Mouse (Mus musculus) large intestine, adult 2 months (tissue): ENCODE results near the gene Myo1b. TPM values are rescaled to one million over a fixed set of nuclear protein-coding genes. Genes with fewer than 3 reads are reported as not detected.

ENCODE experiments used
- DNase-seq: peaks from one replicate; pipeline ENCODE4 v3.0.0-alpha.2; 2012; ENCODE audit warnings: low read depth, low spot score
- WGBS: fragments of 180-500 bp; shearing (Covaris S2); methylation state at CpG from one replicate; pipeline ENCODE4 v1.1.7; 2018; 5-methylcytosine and 5-hydroxymethylcytosine counted together
- polyA plus RNA-seq: library from polyadenylated mRNA; depleted of rRNA; stranded (reverse); fragments of >200 nt; gene quantifications from 2 replicates; pipeline ENCODE4 v1.2.3, GENCODE M21; 2012

Gene Myo1b
- polyA plus RNA-seq, 1 experiment, result 5.4 TPM

DNA sequence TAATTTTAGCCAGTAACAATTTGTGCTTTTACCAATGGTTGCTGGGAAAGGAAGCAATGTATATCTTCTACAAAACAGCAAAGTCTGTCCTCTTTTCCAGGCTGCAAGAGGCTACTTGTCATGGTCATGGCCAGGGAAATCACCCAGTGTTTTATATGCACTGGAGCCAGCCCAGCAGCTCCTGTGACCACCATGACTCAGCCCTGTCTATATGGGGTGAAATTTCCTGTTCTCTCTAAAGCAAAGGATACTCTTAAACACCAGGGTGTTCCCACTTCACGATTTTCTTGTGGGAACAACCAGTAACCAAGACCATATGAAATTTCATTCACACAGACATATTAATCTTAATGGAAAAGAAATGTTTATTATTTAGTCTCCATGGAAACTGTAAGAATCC, 107.6 kb downstream of the Myo1b start:
- 47% methylated on average over 1 of the region's 1 CpGs for WGBS
- DNase-seq, result no peak

DNA sequence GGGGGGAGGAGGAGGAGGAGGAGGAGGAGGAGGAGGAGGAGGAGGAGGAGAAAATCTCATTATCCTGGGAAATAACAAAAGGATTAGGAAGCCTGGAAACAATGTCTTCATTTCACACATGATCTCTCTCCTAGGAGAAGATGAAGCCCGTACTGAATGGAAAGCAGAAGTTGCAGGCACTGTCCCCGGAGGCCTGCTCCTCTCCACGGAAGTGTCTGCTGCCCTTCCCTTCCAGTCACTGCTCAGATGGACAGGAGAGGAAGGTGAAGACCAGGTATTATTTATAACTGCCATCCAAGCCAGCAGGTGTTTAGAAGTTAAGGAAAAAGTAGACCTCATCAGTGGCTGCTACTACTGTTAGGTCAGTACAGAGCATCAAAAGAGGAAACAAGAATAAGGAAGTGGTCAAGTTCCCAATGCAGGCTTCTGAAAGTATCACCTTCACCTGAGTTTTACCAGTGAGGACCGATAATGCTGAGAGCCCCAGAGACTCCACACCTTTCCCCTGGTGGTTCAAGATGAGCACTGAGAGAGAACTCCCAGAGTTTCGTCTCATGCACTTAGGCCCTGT, 110.7 kb downstream of the Myo1b start:
- WGBS, result 74% methylated on average over 5 of the region's 5 CpGs
- no peak for DNase-seq

DNA sequence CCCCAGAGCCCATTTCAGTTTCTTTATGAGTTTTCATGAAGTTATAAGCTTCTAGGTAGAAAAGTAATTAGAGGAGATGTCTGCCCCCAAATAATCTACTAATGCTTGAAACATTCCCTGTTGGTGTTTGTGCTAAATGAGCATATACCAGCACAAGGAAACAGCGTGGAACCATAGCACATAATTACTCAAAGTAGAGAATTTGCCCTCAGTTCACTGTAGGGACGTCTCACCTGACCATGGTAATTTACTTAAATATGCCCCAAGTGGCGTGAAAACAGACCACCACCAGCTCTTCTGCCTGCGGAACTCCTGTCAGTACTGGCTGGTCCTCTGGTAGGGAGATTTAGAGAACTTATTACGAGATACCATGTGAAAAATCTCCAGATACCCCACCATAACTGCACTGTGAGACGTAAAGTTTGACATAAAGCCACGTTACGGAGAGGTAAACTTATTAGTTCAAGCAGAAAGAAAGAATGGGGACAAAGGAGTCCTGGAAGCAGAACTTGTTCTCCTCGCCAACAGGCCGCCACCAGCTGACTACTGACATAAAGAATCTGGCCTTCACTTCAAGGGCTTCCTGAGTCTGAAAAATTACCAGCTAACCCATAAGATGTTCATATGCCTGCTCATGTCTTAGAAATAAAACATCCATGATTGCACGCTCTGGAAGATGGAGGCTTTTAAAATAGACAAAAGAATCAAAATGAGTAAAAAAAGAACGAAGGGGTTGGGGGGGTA, 111.4 kb downstream of the Myo1b start:
- 87% methylated on average over 12 of the region's 12 CpGs for WGBS
- no peak for DNase-seq

DNA sequence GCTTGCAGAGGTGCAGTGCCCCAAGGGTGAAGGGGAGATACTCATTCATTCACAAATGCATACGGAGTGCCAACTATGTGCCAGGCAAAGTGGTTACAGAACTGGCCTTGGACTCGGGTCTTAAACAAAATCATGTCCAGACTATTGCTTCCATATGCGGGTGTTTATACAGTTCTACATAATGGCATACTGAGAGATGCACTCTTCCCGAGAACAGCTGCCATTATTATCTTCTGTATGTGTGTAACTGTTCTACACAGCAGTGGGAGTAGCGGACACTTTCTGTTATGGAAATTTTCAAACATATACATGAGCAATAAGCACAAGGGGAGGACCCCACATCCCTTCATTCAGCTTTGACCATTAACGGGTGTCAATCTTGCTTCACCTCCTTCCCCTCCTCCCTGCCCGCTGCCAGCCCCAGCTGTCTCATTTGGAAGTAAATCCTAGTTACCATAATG, 117.8 kb downstream of the Myo1b start:
- DNase-seq, result no peak
- 83% methylated on average over 7 of the region's 7 CpGs for WGBS

DNA sequence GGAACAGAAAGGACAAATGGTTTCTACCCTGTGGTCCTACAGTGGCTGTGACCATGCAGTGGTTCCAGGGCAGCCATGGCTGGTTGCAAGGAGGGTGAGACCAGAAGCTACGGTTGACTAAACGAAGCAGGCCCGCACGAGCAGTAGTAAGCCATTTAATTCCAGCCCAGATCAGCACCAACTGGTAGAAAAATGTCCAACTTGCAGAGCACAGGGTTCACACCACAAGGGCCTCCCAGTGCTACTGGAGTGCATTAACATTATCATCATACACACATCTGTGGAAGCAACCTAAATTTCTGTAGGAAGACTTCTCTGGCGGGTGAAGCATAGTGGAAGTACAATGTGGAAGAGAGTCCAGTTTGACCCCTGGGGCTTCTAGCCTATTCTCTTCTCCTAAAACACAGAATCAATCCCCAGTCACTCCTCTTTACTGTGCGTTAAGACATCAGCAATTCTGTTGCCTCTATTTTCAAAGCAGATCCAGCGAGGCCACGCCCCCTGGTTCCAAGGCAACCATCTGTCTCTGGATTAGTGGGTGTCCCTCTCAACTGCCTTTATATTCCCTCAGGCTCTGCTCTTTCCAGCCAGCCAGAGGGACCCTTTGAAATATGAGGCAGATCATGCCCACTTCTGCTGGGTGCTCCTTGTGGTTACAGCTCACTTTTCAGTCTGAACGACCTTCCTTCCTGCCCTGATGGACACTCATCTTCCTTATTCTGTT, 120.1 kb downstream of the Myo1b start:
- whole genome bisulfite sequencing, result 94% methylated on average over 9 of the region's 9 CpGs

DNA sequence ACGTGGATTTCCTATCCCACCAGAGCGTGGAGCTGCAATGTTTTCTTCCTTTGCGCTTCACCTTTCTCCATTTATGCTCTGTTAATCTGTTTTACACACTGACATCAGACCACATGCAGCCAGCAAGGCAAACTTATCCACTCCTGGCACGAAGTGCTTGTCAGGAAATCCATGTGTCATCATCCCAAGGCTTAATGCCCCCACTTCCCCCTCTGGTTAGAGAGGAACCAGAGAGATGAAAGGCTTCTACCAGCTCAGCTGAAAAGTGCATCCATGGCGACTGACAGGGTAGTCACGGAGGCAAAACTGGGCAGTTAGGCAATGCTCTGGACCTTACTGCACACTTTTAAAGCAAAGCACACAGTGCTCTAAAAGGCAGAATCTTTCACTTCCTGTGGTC, 126.6 kb downstream of the Myo1b start:
- WGBS, result 72% methylated on average over 6 of the region's 6 CpGs

More for the DNA sequence above, 120.1 kb downstream of the Myo1b start:
- DNase-seq, result no peak

DNA sequence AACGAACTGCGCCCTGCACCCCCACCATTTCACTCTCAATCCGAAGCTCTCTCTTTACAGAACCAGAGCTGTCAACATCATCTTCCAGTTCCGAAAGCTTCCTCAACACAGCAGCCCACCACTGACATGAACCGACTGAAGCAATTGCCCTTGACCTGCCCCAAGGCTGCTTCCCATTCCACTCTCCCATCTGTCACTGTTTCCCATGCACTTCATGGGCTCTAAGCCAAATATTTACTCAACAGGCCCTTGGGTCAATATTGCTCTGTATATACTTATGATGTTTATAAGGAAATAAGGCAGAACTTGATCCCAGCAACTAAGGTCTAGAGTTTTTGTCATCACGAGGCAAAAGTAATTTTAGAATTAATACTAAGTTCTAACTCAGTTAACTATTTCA, 133.8 kb downstream of the Myo1b start:
- 46% methylated on average over 6 of the region's 6 CpGs for WGBS

More for the DNA sequence above, 126.6 kb downstream of the Myo1b start:
- no peak for DNase-seq

DNA sequence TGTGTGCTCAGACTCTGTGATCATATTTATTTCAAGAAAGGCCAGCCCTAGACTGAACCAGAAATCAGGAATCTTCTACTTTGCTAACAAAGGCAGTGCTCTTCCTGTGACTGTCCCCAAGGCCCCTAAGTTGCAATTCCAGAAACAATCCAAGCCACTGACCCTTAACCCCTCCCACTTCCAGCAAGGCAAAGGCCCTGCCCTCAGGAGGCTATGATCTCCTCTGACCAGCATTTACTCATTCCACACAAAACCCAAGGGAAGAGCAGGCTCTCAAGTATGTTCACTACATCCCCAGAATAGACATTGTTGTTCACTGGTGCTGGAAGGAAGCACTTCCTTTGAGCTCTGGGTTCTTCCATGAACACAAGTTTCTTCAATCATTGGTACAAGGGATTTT, 135.5 kb downstream of the Myo1b start:
- no peak for DNase-seq

More for the DNA sequence above, 133.8 kb downstream of the Myo1b start:
- peak; percentile 33 for DNase-seq

DNA sequence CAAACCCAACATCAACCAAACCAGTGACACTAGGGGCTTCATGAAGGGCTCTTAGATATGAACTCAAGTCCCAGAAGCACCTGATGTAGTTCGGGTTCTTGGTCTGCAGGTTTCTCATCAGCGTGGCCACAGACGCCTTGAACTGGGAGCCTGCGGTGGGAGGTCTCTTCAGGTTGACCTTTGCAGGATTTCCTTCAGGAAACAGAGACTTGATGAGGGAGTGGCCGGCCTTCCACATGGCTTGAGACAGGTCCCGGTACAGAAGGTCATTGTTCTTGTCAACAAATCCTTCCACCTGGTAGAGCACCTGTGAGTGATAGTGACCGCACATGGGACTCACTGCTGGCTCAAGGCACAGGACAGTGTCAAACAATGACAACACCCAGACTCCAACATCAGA, 137.6 kb downstream of the Myo1b start:
- 76% methylated on average over 7 of the region's 7 CpGs for WGBS
- no peak for DNase-seq

DNA sequence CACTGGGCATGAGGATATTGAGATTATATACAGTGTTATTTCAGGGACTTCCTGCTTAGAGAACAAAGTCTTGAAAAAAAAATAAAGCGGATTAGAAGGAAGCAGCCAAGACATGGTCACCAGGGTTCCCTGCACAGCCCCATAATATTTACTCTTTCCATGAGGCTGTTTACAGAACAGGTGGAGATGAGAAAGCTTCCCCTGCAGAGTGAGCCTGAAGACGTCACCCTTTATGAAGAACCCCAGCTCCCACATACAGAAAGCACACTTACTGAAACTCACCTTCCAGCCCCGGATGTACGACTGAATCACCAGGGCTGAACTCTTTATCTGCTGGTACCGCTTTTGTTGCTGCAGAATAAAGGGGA, 145.4 kb downstream of the Myo1b start:
- DNase-seq, result no peak
- WGBS, result 52% methylated on average over 5 of the region's 5 CpGs

DNA sequence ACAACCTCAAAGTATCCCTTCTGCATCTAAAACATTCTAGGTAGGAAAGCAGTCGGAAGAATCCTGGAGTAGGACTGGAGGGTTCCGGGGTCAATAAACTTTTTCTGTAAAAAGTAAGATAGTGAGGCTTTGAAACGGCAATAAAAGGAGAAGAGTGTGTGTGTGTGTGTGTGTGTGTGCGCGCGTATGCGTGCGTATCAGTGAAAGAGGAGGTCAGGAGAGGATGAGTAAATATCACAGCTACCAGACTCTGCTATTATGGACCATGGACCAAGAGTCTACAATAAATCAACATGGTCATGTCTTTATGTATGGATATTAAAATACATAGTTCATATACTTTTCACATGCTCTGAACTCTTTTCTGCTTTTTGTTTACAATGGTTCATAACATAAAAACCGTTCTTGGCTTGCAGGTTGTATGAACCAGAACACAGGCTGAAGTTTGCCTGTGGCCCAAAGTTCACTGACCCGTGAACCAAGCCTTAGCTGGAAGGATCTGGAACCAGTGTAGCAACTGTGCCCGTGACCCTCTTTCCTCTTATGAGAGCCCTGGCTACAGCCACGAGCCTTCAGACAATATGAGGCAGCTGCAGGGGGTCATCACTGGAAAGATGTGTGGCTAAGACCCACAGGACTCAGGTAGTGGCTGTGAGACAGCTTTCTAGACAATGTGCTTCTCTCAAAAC, 145.9 kb downstream of the Myo1b start:
- DNase-seq, result no peak
- WGBS, result 77% methylated on average over 12 of the region's 12 CpGs

DNA sequence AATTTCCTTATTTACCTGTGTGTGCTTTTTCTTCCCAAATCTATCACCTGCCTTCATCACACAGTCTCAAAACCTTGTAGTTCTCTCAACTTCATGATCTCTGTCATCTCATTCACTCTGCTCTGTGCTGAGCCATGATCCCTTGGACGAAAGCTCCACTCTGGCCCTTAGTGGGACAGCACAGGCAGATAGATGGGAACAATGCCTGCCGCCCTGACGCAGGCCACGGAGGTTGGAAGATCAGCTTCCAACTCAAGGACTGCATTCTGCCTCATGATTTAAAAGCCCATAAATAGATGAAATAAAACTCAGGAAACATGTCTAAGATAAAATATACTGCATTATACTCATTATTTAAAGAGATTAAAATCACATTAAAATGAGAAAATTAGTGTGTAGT, 149.6 kb downstream of the Myo1b start:
- no peak for DNase-seq
- 92% methylated on average over 4 of the region's 4 CpGs for WGBS

DNA sequence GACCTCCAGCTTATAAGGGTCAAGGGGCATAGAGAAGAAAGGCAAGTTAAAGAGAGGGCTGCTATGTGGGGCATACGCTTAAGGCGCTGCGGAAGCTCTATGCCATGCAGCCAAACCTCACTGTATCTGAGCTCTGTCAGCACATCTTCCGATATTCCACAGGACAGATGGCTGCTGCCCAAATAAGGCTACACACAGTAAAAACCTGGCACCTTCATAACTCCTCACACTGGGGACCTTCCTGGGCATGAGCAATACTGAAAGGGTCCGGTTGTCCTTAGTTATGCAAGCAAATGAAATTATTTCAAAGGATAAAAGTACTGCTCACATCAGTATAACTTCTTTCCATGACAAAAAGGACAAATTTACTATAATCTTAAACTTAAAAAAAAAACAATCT, 150.7 kb downstream of the Myo1b start:
- no peak for DNase-seq
- WGBS, result 93% methylated on average over 5 of the region's 5 CpGs

DNA sequence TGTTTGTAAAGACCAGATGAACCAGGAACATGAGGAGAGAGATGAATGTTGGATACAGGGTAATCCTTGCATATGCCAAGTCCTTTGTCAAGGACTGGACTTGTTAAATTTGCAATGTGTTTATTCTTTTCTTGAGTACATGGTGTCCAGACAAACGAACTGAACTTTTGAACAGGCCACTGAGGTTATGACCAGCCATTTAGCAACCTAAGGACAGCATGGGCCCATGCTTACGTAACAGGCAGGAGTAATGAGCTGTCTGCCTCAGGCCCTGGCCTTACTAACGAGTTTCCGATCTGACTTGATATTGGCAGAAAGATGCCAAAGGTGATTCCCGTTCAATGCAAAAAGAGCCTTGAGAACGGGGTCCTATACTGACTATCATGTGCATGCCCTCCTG, 156.2 kb downstream of the Myo1b start:
- WGBS, result 88% methylated on average over 6 of the region's 6 CpGs
- DNase-seq, result no peak

DNA sequence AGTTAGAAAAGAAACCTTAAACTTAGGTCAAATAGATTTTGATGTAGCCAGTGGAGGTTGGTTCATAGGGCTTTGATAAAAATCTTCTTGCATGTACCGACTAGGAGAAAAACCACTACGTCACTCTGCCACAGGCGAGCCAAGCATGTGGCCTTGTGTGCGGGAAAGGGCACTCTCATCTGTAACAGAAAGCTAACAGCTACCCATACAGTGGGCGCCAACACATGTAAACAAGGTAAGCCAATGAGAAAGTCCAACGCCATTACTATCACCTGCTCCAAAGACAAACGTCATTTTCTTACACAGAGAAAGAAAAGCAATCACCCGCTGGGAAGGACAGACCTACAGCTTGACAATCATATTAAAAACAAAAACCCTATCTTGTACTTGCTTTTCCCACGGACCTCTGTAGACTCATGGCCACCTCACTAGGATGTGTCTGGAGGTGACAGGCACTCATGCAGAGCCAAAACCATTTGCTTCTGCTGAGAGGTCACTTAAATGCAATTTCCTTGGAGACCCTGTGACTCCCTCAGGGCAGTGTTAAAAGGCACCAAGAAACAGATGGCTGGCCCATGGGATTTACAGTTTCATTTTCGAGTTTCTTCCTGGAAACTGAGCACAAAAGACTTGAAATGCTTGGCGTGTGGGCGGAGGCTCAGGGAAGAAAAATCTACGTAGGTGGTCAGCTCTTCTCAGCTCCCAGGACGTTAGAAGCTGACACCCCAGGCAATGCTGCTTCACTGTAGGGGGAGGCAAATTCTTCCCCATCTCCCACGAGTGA, 157.4 kb downstream of the Myo1b start:
- DNase-seq, result no peak

DNA sequence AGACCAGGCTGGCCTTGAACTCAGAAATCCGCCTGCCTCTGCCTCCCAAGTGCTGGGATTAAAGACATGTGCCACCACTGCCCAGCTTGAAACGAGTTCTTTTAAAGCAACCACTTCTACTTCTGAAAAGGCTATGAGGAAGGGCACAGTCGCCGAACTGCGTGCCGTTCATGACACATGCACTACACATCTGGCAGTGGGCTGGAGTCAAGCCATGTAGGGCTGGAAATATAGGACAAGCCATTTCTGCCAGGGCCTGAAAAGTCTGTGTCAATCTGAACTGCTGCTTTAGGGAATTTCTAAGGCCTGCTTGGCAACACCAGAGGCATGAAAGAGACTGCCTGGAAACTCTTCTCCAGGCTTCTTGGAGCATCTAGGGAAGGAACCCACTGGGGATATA, 162.2 kb downstream of the Myo1b start:
- WGBS, result 90% methylated on average over 6 of the region's 6 CpGs
- DNase-seq, result no peak

More for the DNA sequence above, 157.4 kb downstream of the Myo1b start:
- 89% methylated on average over 15 of the region's 15 CpGs for WGBS

DNA sequence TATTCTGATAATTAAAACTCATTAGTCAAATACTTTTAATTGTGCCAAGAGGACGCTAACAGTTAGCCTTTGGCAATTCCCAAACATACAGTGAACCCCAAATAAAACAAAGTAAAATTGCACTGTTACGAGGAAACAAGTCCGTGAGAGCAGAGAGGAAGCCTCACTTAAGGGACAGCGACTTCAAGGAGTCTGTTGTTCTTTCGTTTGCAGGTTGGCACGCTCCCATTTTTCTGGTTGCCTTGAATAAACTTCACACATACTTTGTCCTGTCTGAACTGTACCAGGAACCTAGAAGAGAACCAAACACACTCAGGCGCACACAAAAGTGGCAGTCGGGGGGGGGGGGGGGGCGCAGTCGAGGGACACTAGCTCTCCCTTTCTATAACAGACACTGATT, 164.9 kb downstream of the Myo1b start:
- WGBS, result 45% methylated on average over 10 of the region's 10 CpGs
- no peak for DNase-seq

DNA sequence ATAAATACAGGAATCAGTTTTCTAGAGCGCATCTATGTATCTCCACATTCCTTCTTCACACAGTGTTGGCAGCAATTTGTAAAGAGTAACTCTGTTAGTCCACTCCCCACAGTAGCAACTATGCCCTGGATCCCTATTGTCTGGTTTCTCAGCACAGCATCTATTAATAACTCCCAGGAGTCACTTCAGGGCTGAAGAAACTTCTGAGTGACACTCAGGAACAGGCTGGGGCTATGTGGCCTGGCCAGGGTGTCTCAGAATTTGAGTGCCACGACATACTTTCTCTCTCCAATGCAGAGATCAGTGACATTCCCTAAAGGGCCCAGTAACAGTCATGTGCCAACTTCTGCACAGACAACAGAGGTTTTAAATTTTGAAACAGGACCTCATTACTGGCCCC, 167.6 kb downstream of the Myo1b start:
- no peak for DNase-seq
- WGBS, result 81% methylated on average over 2 of the region's 2 CpGs

DNA sequence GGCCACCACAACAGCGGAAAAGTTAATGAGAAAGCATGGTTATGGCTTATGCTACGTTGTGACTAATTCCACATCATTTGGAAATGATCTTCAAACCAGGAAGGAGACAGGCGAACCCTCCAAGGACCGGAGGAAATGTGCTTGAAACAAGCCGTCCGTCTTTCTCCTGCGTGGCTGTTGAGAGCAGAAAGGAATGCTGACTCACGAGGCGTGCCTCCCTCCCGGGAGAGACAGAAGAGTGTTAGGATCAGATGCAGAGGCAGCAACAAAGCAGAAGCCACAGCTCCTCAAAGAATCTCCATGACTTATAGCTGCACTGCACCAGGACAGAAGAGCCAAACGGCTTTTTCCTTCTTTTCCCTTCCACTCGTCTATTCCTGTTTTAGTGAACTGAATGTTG, 168.4 kb downstream of the Myo1b start:
- DNase-seq, result peak; percentile 19
- 13% methylated on average over 12 of the region's 12 CpGs for WGBS
